Mouse (Mus musculus) testis, adult 2 months (tissue): ENCODE measurements at regions not wholly inside any gene's neighbourhood (a gene's known extent, or its start where the extent isn't known, plus 50 kb on each side); places are given as distances from the start of the nearest gene placed in this dataset.

Experiments used
- CTCF ChIP-seq: fragments of 200-500 bp; IDR thresholded peaks from 2 replicates; pipeline ENCODE4 v1.5.1; 2012; ENCODE audit warnings: low read depth, mild to moderate bottlenecking, inconsistent platforms, low read length, moderate library complexity; ENCODE audit not compliant: control insufficient read depth, insufficient read depth, insufficient replicate concordance
- POLR2A ChIP-seq: fragments of 200-500 bp; IDR thresholded peaks from 2 replicates; pipeline ENCODE4 v1.6.1; 2012; ENCODE audit warnings: low read depth, mild to moderate bottlenecking, inconsistent platforms, low read length, moderate library complexity; ENCODE audit not compliant: control insufficient read depth

DNA sequence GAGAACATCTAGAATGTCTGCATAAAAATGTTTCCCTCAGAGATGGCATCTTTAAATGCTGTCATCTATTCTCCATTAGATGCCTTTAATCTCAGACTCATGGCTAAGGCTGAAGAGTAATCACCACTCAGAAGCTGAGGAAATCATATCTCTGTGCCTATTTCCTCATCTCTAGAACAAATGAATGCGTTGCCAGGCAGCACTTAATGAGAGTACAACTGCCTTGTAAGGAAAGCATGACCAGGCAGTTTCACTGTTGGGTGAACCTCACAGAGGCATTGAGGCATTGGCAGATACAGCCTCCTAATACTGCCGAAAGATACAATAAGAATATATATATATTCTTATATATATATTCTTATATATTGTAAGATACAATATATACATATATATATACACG lies 137.3 kb downstream of the Samd5 start:
- TF ChIP-seq CTCF (no peak), POLR2A (no peak)
